Mouse (Mus musculus) megakaryocyte, embryonic 14.5 days (primary cell): ENCODE data around the gene Usp29.

Source experiments
- FLI1 ChIP-seq: IDR thresholded peaks from 2 replicates; pipeline ENCODE4 v1.6.1; 2012; ENCODE audit warnings: low read length, inconsistent platforms, mixed read lengths
- GATA1 ChIP-seq: IDR thresholded peaks from 3 replicates; pipeline ENCODE4 v1.6.1; 2012; ENCODE audit warnings: mixed read lengths, low read length, inconsistent platforms, borderline replicate concordance

- TF ChIP-seq GATA1 (no peak), FLI1 (no peak)
Observed at GRCm38 (mm10) chr7:6810556-6810955, 80.2 kb downstream of the Usp29 start.
